Mouse (Mus musculus): ENCODE data around the gene Gm49358. TPM values are rescaled to one million over a fixed set of nuclear protein-coding genes. Genes with fewer than 3 reads are reported as not detected.
A peak's percentile ranks its signal among the peaks of the same experiment; 100 is the strongest.

Gm49358 gene
- polyA plus RNA-seq, 1 experiment: not detected

- Histone ChIP-seq H3K4me3 (ENCODE audit: low read depth, low read length) (peak overlapping the region; percentile 64), H3K36me3 (ENCODE audit: control insufficient read depth, insufficient read depth, low read length) (no peaks in the 10 kb centered on the region), H3K27me3 (ENCODE audit: control insufficient read depth, insufficient read depth, low read length) (peaks cover 8% of the 10 kb centered on the region), H3K27ac (ENCODE audit: insufficient read depth, low read depth, low read length) (peak overlapping the region; percentile 21), H3K4me1 (ENCODE audit: control insufficient read depth, insufficient read depth, insufficient read length, low read length) (peaks cover 12% of the 10 kb centered on the region)
- TF ChIP-seq CTCF (IDR thresholded peaks at IDR 0.05; ENCODE audit: extremely low read depth, insufficient read length, insufficient replicate concordance, low read depth, low read length): no peak
- no peak for TF ChIP-seq POLR2A (IDR thresholded peaks at IDR 0.05; ENCODE audit: low read depth, low read length)
- WGBS: 25% methylated on average over 19 of the region's 19 CpGs
These were observed 14.0 kb downstream of the Gm49358 start for GRCm38 (mm10) chr10:86777614-86778319.

- Histone ChIP-seq H3K36me3 (ENCODE audit: control insufficient read depth, insufficient read depth, low read length) (no peaks in the 10 kb centered on the region), H3K27ac (ENCODE audit: insufficient read depth, low read depth, low read length) (peak within 1 kb of the TSS; percentile 43), H3K4me3 (ENCODE audit: low read depth, low read length) (peak within 1 kb of the TSS; percentile 64), H3K27me3 (ENCODE audit: control insufficient read depth, insufficient read depth, low read length) (peaks cover 8% of the 10 kb centered on the region), H3K4me1 (ENCODE audit: control insufficient read depth, insufficient read depth, insufficient read length, low read length) (peaks cover 12% of the 10 kb centered on the region)
- under 1% methylated on average over 44 of the region's 44 CpGs for WGBS
- TF ChIP-seq POLR2A (IDR thresholded peaks at IDR 0.05; ENCODE audit: low read depth, low read length) (peak; percentile 91), CTCF (IDR thresholded peaks at IDR 0.05; ENCODE audit: extremely low read depth, insufficient read length, insufficient replicate concordance, low read depth, low read length) (no peak)
These were observed 14.8 kb downstream of the Gm49358 start, which contains the start of gene Nt5dc3 for GRCm38 (mm10) chr10:86778398-86779116. Gene Nt5dc3 (plus strand): TSS chr10:86779005.

- Histone ChIP-seq H3K4me3 (ENCODE audit: low read depth, low read length) (peak overlapping the region; percentile 64), H3K27me3 (ENCODE audit: control insufficient read depth, insufficient read depth, low read length) (peaks cover 8% of the 10 kb centered on the region), H3K27ac (ENCODE audit: insufficient read depth, low read depth, low read length) (0 out of 2 replicates have a peak overlapping the region, but pooled peaks have one; percentile 4), H3K4me1 (ENCODE audit: control insufficient read depth, insufficient read depth, insufficient read length, low read length) (peaks cover 12% of the 10 kb centered on the region), H3K36me3 (ENCODE audit: control insufficient read depth, insufficient read depth, low read length) (no peaks in the 10 kb centered on the region)
- WGBS: 1% methylated on average over 56 of the region's 58 CpGs
- TF ChIP-seq CTCF (IDR thresholded peaks at IDR 0.05; ENCODE audit: extremely low read depth, insufficient read length, insufficient replicate concordance, low read depth, low read length) (peak; percentile 5; the same call in 1 of the 2 replicates), POLR2A (IDR thresholded peaks at IDR 0.05; ENCODE audit: low read depth, low read length) (no peak)
These were observed 15.5 kb downstream of the Gm49358 start for GRCm38 (mm10) chr10:86779117-86779755.

GRCm38 (mm10) chr10:86779816-86780500 is 16.2 kb downstream of the Gm49358 start:
- TF ChIP-seq CTCF (IDR thresholded peaks at IDR 0.05; ENCODE audit: extremely low read depth, insufficient read length, insufficient replicate concordance, low read depth, low read length) (no peak), POLR2A (IDR thresholded peaks at IDR 0.05; ENCODE audit: low read depth, low read length) (no peak)
- H3K4me1 ChIP-seq (ENCODE audit: control insufficient read depth, insufficient read depth, insufficient read length, low read length): peaks cover 12% of the 10 kb centered on the region
- WGBS: 38% methylated on average over 12 of the region's 12 CpGs
- H3K27me3 ChIP-seq (ENCODE audit: control insufficient read depth, insufficient read depth, low read length): peaks cover 8% of the 10 kb centered on the region
- no peaks in the 10 kb centered on the region for H3K36me3 ChIP-seq (ENCODE audit: control insufficient read depth, insufficient read depth, low read length)
- H3K4me3 ChIP-seq (ENCODE audit: low read depth, low read length): peak overlapping the region; percentile 64
- H3K27ac ChIP-seq (ENCODE audit: insufficient read depth, low read depth, low read length): no peak overlapping the region

- Histone ChIP-seq H3K27ac (ENCODE audit: insufficient read depth, low read depth, low read length) (no peak overlapping the region), H3K4me3 (ENCODE audit: low read depth, low read length) (no peak overlapping the region), H3K4me1 (ENCODE audit: control insufficient read depth, insufficient read depth, insufficient read length, low read length) (peaks cover 12% of the 10 kb centered on the region), H3K36me3 (ENCODE audit: control insufficient read depth, insufficient read depth, low read length) (no peaks in the 10 kb centered on the region), H3K27me3 (ENCODE audit: control insufficient read depth, insufficient read depth, low read length) (peaks cover 8% of the 10 kb centered on the region)
- WGBS: 79% methylated on average over 5 of the region's 5 CpGs
- TF ChIP-seq CTCF (IDR thresholded peaks at IDR 0.05; ENCODE audit: extremely low read depth, insufficient read length, insufficient replicate concordance, low read depth, low read length) (no peak), POLR2A (IDR thresholded peaks at IDR 0.05; ENCODE audit: low read depth, low read length) (no peak)
These were observed 17.9 kb downstream of the Gm49358 start for GRCm38 (mm10) chr10:86781641-86782040.

GRCm38 (mm10) chr10:86782656-86783055 is 18.9 kb downstream of the Gm49358 start:
- no peak for TF ChIP-seq CTCF (IDR thresholded peaks at IDR 0.05; ENCODE audit: extremely low read depth, insufficient read length, insufficient replicate concordance, low read depth, low read length)
- no peak for TF ChIP-seq POLR2A (IDR thresholded peaks at IDR 0.05; ENCODE audit: low read depth, low read length)
- H3K27ac ChIP-seq (ENCODE audit: insufficient read depth, low read depth, low read length): no peak overlapping the region
- no peak overlapping the region for H3K4me3 ChIP-seq (ENCODE audit: low read depth, low read length)
- 72% methylated on average over 5 of the region's 5 CpGs for WGBS
- peaks cover 10% of the 10 kb centered on the region for H3K4me1 ChIP-seq (ENCODE audit: control insufficient read depth, insufficient read depth, insufficient read length, low read length)
- peaks cover 8% of the 10 kb centered on the region; the same call in 1 of the 2 replicates for H3K27me3 ChIP-seq (ENCODE audit: control insufficient read depth, insufficient read depth, low read length)
- H3K36me3 ChIP-seq (ENCODE audit: control insufficient read depth, insufficient read depth, low read length): no peaks in the 10 kb centered on the region
